Mouse (Mus musculus) liver, embryonic 14.5 days (tissue): ENCODE data around the gene Tmem59l. TPM values are rescaled to one million over a fixed set of nuclear protein-coding genes. Genes with fewer than 3 reads are reported as not detected.

Experiments
- ATAC-seq: fragments of 200-750 bp; cut with Nextera tagmentation; 2 replicates; pipeline ENCODE4 v1.8.0; 2017; ENCODE audit warnings: moderate number of reproducible peaks, mild to moderate bottlenecking, moderate library complexity; ENCODE audit not compliant: insufficient read depth
- DNase-seq, 3 experiments: peaks; one replicate each; pipeline ENCODE4 v3.0.0-alpha.2; 2012 to 2013; ENCODE audit warnings: low read depth in 3 of 3, low spot score in 3 of 3
- H3K27ac ChIP-seq: fragments of 300-500 bp; sonication (generic); 2 replicates; pipeline ENCODE4 v1.5.1; 2014; ENCODE audit warnings: moderate library complexity, mild to moderate bottlenecking, control low read depth, inconsistent platforms
- H3K27me3 ChIP-seq: fragments of 300-500 bp; sonication (generic); 2 replicates; pipeline ENCODE4 v1.6.1; 2014; ENCODE audit warnings: mild to moderate bottlenecking, low read length, moderate library complexity; ENCODE audit not compliant: control insufficient read depth, insufficient read depth
- H3K36me3 ChIP-seq: fragments of 300-500 bp; sonication (generic); replicated peaks from 2 replicates; pipeline ENCODE4 v1.6.1; 2014; ENCODE audit warnings: low read depth; ENCODE audit not compliant: control insufficient read depth, insufficient read depth
- H3K4me1 ChIP-seq, 2 experiments: fragments of 200-500 bp in 1 of 2; fragments of 300-500 bp in 1 of 2; sonication (generic) in 1 of 2; replicated peaks; 2 replicates each; pipeline ENCODE4 v1.6.1; 2012 to 2014; ENCODE audit warnings: antibody characterized with exemption in 1 of 2, inconsistent platforms in 1 of 2, low read length in 1 of 2; ENCODE audit not compliant: control insufficient read depth in 2 of 2, insufficient read depth in 2 of 2
- H3K4me2 ChIP-seq: fragments of 300-500 bp; sonication (generic); 2 replicates; pipeline ENCODE4 v1.6.1; 2014; ENCODE audit warnings: low read depth, mild to moderate bottlenecking, control low read depth, moderate library complexity
- H3K4me3 ChIP-seq, 2 experiments: fragments of 200-500 bp in 1 of 2; fragments of 300-500 bp in 1 of 2; sonication (generic) in 1 of 2; 2 replicates each; pipeline ENCODE4 v1.5.1; 2012 to 2014; ENCODE audit warnings: low read depth in 2 of 2, low read length in 2 of 2, mild to moderate bottlenecking in 2 of 2, control low read depth in 1 of 2, inconsistent platforms in 1 of 2, moderate library complexity in 1 of 2; ENCODE audit not compliant: insufficient read depth in 1 of 2
- H3K9ac ChIP-seq: fragments of 300-500 bp; sonication (generic); replicated peaks from 2 replicates; pipeline ENCODE4 v1.6.1; 2014; ENCODE audit warnings: mild to moderate bottlenecking, control low read depth, moderate library complexity
- H3K9me3 ChIP-seq: fragments of 300-500 bp; sonication (generic); 2 replicates; pipeline ENCODE4 v1.6.1; 2016; ENCODE audit warnings: low read length, mixed read lengths; ENCODE audit not compliant: control insufficient read depth
- CTCF ChIP-seq: IDR thresholded peaks from 2 replicates; pipeline ENCODE4 v1.5.1; 2016; ENCODE audit warnings: antibody characterized with exemption, low read depth, control low read depth
- EP300 ChIP-seq: IDR thresholded peaks from 2 replicates; pipeline ENCODE4 v1.6.1; 2016; ENCODE audit warnings: antibody characterized with exemption, low read depth
- WGBS: fragments of 180-500 bp; shearing (Covaris S2); extraction: QIAGEN DNeasy Blood & Tissue Kit; methylation state at CpG from one replicate; pipeline ENCODE4 v1.1.7; 2014; ENCODE audit not compliant: insufficient replicate concordance; 5-methylcytosine and 5-hydroxymethylcytosine counted together
- polyA plus RNA-seq, 2 experiments: library from polyadenylated mRNA; depleted of rRNA in 1 of 2; stranded (reverse) in 1 of 2; unstranded in 1 of 2; fragments of >200 nt; fragmentation: Nextera tagmentation in 1 of 2; extraction: Ambion mirVana in 1 of 2; gene quantifications; 2 replicates each; pipeline versions ENCODE4 v1.2.1 to v1.2.3; 2012 to 2014

The Tmem59l gene
- polyA plus RNA-seq, 2 experiments = 0.03 TPM; not detected in 1

DNA sequence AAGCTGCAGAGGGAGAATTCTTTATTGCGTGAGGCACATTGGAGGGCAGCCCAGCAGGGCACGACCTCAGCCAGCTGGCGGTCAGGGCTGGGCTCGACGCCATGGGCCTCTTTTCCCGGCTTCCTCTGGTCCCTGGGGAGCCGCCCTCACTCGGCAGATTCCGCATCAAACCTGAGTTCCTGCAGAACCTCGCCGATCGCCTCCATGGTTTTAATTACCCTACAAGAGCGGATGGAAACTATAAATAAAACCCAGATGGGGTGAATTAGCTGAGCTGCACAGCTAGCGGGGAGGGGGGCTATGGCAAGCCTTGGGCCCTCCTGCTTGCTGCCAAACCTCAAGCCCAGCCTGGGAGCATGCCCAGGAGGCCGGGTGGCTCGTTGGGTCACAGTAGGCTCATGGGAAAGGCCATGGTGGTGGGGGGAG, 17.1 kb upstream of the Tmem59l start:
- no peak for DNase-seq

DNA sequence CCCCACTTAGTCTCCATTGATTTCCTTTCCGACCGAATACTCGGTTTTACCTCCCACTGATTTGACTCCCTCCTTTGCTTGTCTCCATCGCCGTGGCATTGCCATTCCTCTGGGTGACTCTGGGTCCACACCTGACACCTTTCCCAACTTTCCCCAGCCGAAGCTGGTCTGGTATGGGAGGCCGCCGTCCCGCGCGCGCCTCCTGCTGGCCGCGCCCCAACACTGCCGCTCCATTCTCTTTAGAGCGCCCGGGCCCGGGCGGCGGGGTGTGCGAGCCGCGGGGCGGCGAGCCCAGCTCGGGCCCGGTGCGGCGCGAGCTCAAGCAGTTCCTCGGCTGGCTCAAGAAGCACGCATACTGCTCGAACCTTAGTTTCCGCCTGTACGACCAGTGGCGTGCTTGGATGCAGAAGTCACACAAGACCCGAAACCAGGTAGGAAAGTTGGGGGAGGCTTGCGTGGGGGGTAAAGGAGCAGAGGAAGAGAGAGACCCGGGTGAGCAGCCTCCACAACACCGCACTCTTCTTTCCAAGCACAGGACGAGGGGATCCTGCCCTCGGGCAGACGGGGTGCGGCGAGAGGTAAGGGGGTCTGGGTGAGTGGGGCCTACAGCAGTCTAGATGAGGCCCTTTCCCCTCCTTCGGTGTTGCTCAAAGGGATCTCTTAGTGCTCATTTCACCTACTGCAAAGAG, 16.0 kb upstream of the Tmem59l start:
- H3K9me3 ChIP-seq = no peaks in the 10 kb centered on the region
- H3K36me3 ChIP-seq = peaks cover 12% of the 10 kb centered on the region
- WGBS = 15% methylated on average over 46 of the region's 46 CpGs
- TF ChIP-seq CTCF (peak; percentile 91), EP300 (no peak)
- peaks cover 9% of the 10 kb centered on the region for H3K27me3 ChIP-seq
- no peak overlapping the region for H3K27ac ChIP-seq
- peak overlapping the region; percentile 29; the same call in 1 of the 2 replicates for H3K9ac ChIP-seq
- no peak for DNase-seq
- no peak overlapping the region; a peak in 1 of 4 replicates for H3K4me3 ChIP-seq
- H3K4me1 ChIP-seq = peaks cover 36 to 49% of the 10 kb centered on the region in 2 experiments
- no peak for ATAC-seq
- peak overlapping the region; percentile 74 for H3K4me2 ChIP-seq

More for the DNA sequence above, 17.1 kb upstream of the Tmem59l start:
- H3K27ac ChIP-seq = no peak overlapping the region
- no peak overlapping the region for H3K9ac ChIP-seq
- peaks cover 5% of the 10 kb centered on the region; the same call in 1 of the 2 replicates for H3K27me3 ChIP-seq
- H3K4me3 ChIP-seq = no peak overlapping the region
- 86% methylated on average over 16 of the region's 16 CpGs for WGBS
- no peaks in the 10 kb centered on the region for H3K9me3 ChIP-seq
- peaks cover 41 to 55% of the 10 kb centered on the region in 2 experiments for H3K4me1 ChIP-seq
- TF ChIP-seq CTCF = no peak
- TF ChIP-seq EP300 = no peak
- H3K4me2 ChIP-seq = no peak overlapping the region
- no peak for ATAC-seq
- H3K36me3 ChIP-seq = peaks cover 21% of the 10 kb centered on the region

DNA sequence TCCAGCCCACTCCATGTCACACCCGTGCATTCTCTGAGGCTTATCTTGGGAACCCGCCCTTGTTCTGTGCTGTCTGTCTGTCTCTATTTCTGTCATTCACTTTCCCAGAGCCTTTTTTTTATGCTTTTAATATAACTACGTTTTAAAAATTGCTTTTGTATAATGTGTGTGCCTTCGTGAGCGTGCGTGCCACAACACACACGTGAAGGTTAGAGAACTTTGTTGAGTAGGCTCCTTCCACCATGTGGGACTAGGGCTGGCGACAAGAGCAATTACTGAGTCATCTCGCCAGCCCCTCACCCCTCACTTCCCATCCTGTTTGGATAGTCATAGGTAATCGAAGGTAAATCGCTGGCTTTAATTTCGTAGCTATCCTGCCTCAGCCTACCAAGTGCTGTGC, 15.4 kb upstream of the Tmem59l start:
- H3K27ac ChIP-seq = no peak overlapping the region
- peaks cover 36 to 49% of the 10 kb centered on the region in 2 experiments for H3K4me1 ChIP-seq

DNA sequence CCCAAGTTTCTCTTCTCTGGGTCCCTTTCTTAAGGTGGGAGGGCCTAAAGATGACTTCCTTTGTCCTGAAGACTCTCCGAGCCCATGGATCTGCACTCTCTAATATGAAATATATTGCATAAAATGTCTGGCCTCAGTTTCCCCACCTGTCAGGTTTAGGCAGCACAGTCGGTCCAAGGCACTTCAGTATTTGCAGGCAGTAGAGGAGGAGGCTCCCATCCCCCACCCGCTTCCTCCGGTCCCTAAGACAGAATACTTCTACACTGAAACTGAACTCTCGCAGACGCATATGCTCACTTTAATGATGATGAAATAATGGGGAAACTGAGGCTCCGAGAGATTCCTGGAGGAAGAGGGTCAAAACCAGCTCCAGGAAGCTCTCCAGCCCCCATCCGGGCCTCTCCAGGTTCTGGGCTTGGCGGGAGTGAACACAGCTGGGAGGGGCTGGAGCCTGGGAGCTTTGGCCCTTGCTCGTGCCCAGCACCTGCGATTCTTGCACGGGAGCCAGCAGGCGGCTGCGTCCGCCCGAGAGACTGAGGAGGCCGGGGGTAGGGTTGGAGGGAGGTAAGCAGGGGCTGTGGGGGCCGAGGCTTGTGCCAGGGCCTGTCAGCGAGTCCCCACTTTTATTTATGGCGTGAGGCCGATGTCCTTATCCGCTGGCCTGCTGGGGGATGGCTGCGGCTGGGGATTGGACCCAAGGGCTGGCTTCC, 14.8 kb upstream of the Tmem59l start:
- Histone ChIP-seq H3K36me3 (peaks cover under 1% of the 10 kb centered on the region), H3K9ac (peak overlapping the region; percentile 36), H3K27me3 (peaks cover 19% of the 10 kb centered on the region), H3K4me1 (peaks cover 36 to 49% of the 10 kb centered on the region in 2 experiments), H3K4me3 (peak overlapping the region; percentile 11 to 26; a peak in 3 of 4 replicates), H3K27ac (no peak overlapping the region; the same call in 1 of the 2 replicates), H3K9me3 (no peaks in the 10 kb centered on the region), H3K4me2 (peak overlapping the region; percentile 74)
- WGBS = 12% methylated on average over 23 of the region's 23 CpGs
- ATAC-seq (no peak), DNase-seq (no peak)
- TF ChIP-seq EP300 = no peak
- TF ChIP-seq CTCF = 0 out of 2 replicates have a peak, but pooled peaks have one; percentile 16

More for the DNA sequence above, 15.4 kb upstream of the Tmem59l start:
- H3K9ac ChIP-seq = peak overlapping the region; percentile 36
- H3K36me3 ChIP-seq = peaks cover 6% of the 10 kb centered on the region
- no peaks in the 10 kb centered on the region for H3K9me3 ChIP-seq
- TF ChIP-seq EP300 (no peak), CTCF (no peak)
- H3K4me3 ChIP-seq = peak overlapping the region; percentile 11 to 26; a peak in 2 of 4 replicates
- H3K4me2 ChIP-seq = peak overlapping the region; percentile 74
- ATAC-seq = no peak
- no peak for DNase-seq
- H3K27me3 ChIP-seq = peaks cover 14% of the 10 kb centered on the region
- WGBS = 25% methylated on average over 12 of the region's 12 CpGs
